Mouse (Mus musculus) spleen, adult 2 months (tissue): Measurements from ENCODE around the gene Cacna1h.

ENCODE experiments used
- CTCF ChIP-seq: fragments of 200-500 bp; IDR thresholded peaks from 2 replicates; pipeline ENCODE4 v1.5.1; 2011; ENCODE audit warnings: mild to moderate bottlenecking, inconsistent platforms; ENCODE audit not compliant: insufficient read depth, insufficient read length, insufficient replicate concordance; ENCODE audit errors: extremely low read depth
- POLR2A ChIP-seq: fragments of 200-500 bp; IDR thresholded peaks from 2 replicates; pipeline ENCODE4 v1.6.1; 2011; ENCODE audit warnings: low read depth, low read length, inconsistent platforms

- TF ChIP-seq POLR2A, result no peak
- TF ChIP-seq CTCF, result no peak
Measured at GRCm38 (mm10) chr17:25368973-25369372, 64.6 kb downstream of the Cacna1h start, which contains the start of gene Tpsg1.
